Mouse (Mus musculus) liver, postnatal 0 days (tissue): ENCODE measurements around the gene Susd6. TPM values are rescaled to one million over a fixed set of nuclear protein-coding genes. Genes with fewer than 3 reads are reported as not detected.

ENCODE experiments used
- ATAC-seq: fragments of 200-750 bp; cut with Nextera tagmentation; 2 replicates; pipeline ENCODE4 v1.8.0; 2017; ENCODE audit warnings: mild to moderate bottlenecking, moderate library complexity
- DNase-seq: peaks from one replicate; pipeline ENCODE4 v3.0.0-alpha.2; 2016
- H3K27ac ChIP-seq: fragments of 300-500 bp; sonication (generic); 2 replicates; pipeline ENCODE4 v1.5.1; 2014; ENCODE audit warnings: antibody characterized with exemption, moderate library complexity, mild to moderate bottlenecking, low read depth
- H3K27me3 ChIP-seq: fragments of 300-500 bp; sonication (generic); 2 replicates; pipeline ENCODE4 v1.6.1; 2014; ENCODE audit warnings: low read length, control low read depth, mixed read lengths; ENCODE audit not compliant: insufficient read depth
- H3K36me3 ChIP-seq: fragments of 300-500 bp; sonication (generic); replicated peaks from 2 replicates; pipeline ENCODE4 v1.6.1; 2014; ENCODE audit warnings: mild to moderate bottlenecking, control low read depth, low read length, moderate library complexity, mixed read lengths; ENCODE audit not compliant: insufficient read depth
- H3K4me1 ChIP-seq: fragments of 300-500 bp; sonication (generic); 2 replicates; pipeline ENCODE4 v1.6.1; 2014; ENCODE audit warnings: antibody characterized with exemption, mild to moderate bottlenecking, control low read depth; ENCODE audit not compliant: insufficient read depth
- H3K4me2 ChIP-seq: fragments of 300-500 bp; sonication (generic); 2 replicates; pipeline ENCODE4 v1.6.1; 2014; ENCODE audit warnings: low read depth, mild to moderate bottlenecking, low read length, moderate library complexity, mixed read lengths
- H3K4me3 ChIP-seq: fragments of 300-500 bp; sonication (generic); 2 replicates; pipeline ENCODE4 v1.5.1; 2014; ENCODE audit warnings: low read depth, low read length
- H3K9ac ChIP-seq: fragments of 300-500 bp; sonication (generic); replicated peaks from 2 replicates; pipeline ENCODE4 v1.6.1; 2014; ENCODE audit warnings: mild to moderate bottlenecking, moderate library complexity
- H3K9me3 ChIP-seq: fragments of 300-500 bp; sonication (generic); 2 replicates; pipeline ENCODE4 v1.6.1; 2016; ENCODE audit warnings: mild to moderate bottlenecking, control low read depth, low read length, mixed read lengths
- CTCF ChIP-seq: sonication (generic); IDR thresholded peaks from 2 replicates; pipeline ENCODE4 v1.5.1; 2016; ENCODE audit warnings: antibody characterized with exemption, low read depth
- EP300 ChIP-seq: IDR thresholded peaks from 2 replicates; pipeline ENCODE4 v1.6.1; 2016; ENCODE audit warnings: antibody characterized with exemption, low read depth, mild to moderate bottlenecking
- WGBS: fragments of 180-500 bp; shearing (Covaris S2); extraction: QIAGEN DNeasy Blood & Tissue Kit; methylation state at CpG from one replicate; pipeline ENCODE4 v1.1.7; 2014; ENCODE audit not compliant: insufficient replicate concordance; 5-methylcytosine and 5-hydroxymethylcytosine counted together
- polyA plus RNA-seq: library from polyadenylated mRNA; unstranded; fragments of >200 nt; fragmentation: Nextera tagmentation; extraction: Ambion mirVana; gene quantifications from 2 replicates; pipeline ENCODE4 v1.2.1, GENCODE M21; 2015

Gene Susd6
- polyA plus RNA-seq, 1 experiment from 2014 or later, result 10.8 TPM

GRCm38 (mm10) chr12:80794935-80795785 lies 4.8 kb downstream of the Susd6 start:
- Histone ChIP-seq H3K27ac (no peak overlapping the region), H3K4me3 (no peak overlapping the region), H3K9me3 (no peaks in the 10 kb centered on the region), H3K9ac (no peak overlapping the region), H3K4me1 (peaks cover 43% of the 10 kb centered on the region), H3K4me2 (no peak overlapping the region), H3K27me3 (no peaks in the 10 kb centered on the region), H3K36me3 (0 out of 2 replicates have a peak, but pooled peaks cover 8% of the 10 kb centered on the region)
- TF ChIP-seq CTCF (no peak), EP300 (no peak)
- 39% methylated on average over 2 of the region's 2 CpGs for WGBS
- ATAC-seq (no peak), DNase-seq (no peak)

DNA sequence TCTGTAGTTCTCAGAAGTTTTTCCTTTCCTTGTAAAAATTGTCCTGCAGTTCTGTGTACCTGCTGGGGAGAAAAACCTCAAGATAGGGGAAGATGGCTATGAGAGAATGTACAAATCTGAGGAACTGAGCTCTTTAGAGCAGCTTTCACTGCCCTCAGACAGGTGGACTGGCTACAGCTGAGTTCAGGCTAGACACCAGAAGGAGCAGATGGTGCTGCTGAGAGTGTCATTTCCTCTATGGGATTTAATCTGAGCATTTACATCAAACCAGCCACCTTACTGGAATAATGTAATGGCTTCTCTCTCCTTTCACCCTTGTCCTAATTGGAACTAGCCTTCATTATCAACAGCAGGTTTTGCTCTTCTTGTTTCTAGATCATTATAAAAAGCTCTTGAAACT lies 8.0 kb downstream of the Susd6 start:
- Histone ChIP-seq H3K4me3 (no peak overlapping the region), H3K4me2 (no peak overlapping the region), H3K4me1 (peaks cover 39% of the 10 kb centered on the region), H3K9ac (no peak overlapping the region), H3K9me3 (no peaks in the 10 kb centered on the region), H3K36me3 (0 out of 2 replicates have a peak, but pooled peaks cover 5% of the 10 kb centered on the region), H3K27ac (no peak overlapping the region), H3K27me3 (no peaks in the 10 kb centered on the region)
- ATAC-seq (no peak), DNase-seq (no peak)
- TF ChIP-seq EP300 (no peak), CTCF (no peak)

- peaks cover 34% of the 10 kb centered on the region for H3K4me1 ChIP-seq
- H3K4me2 ChIP-seq, result no peak overlapping the region
- 0 out of 2 replicates have a peak, but pooled peaks cover 2% of the 10 kb centered on the region for H3K36me3 ChIP-seq
- H3K27me3 ChIP-seq, result no peaks in the 10 kb centered on the region
- H3K27ac ChIP-seq, result no peak overlapping the region
- TF ChIP-seq CTCF (no peak), EP300 (no peak)
- no peak overlapping the region for H3K4me3 ChIP-seq
- WGBS, result 84% methylated on average over 3 of the region's 3 CpGs
- no peaks in the 10 kb centered on the region for H3K9me3 ChIP-seq
- no peak overlapping the region for H3K9ac ChIP-seq
- ATAC-seq (no peak), DNase-seq (no peak)
Observed at GRCm38 (mm10) chr12:80800156-80800555, 9.8 kb downstream of the Susd6 start.

GRCm38 (mm10) chr12:80801443-80801842 lies 11.1 kb downstream of the Susd6 start:
- H3K27ac ChIP-seq, result no peak overlapping the region
- peaks cover 31% of the 10 kb centered on the region for H3K4me1 ChIP-seq
- 97% methylated on average over 1 of the region's 1 CpGs for WGBS
- ATAC-seq (no peak), DNase-seq (no peak)
- no peaks in the 10 kb centered on the region for H3K36me3 ChIP-seq
- no peak overlapping the region for H3K4me2 ChIP-seq
- TF ChIP-seq EP300 (no peak), CTCF (peak; percentile 54)
- H3K9ac ChIP-seq, result no peak overlapping the region
- no peaks in the 10 kb centered on the region for H3K9me3 ChIP-seq
- H3K4me3 ChIP-seq, result no peak overlapping the region
- H3K27me3 ChIP-seq, result no peaks in the 10 kb centered on the region

DNA sequence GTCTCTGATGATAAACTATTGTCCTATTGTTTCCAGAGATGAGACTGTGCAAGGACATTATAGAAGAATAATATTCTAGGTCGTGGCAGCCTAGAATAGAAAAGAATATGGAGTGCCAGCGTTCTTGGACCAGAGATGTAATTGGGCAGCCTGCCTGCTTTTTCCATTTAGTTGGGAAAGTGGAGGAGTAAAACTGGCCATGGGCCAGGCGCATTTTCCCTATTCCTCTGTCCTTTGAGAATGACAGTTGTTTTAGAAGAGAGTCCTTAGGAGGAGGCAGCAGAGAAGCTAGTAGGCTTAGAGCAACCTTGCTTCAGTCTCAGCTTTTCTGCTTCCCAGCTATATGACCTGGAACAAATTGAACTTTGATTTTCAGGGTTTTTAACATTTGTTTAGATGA lies 13.6 kb downstream of the Susd6 start:
- 65% methylated on average over 3 of the region's 3 CpGs for whole genome bisulfite sequencing
- Histone ChIP-seq H3K9me3 (no peaks in the 10 kb centered on the region), H3K4me2 (no peak overlapping the region), H3K4me1 (peaks cover 41% of the 10 kb centered on the region), H3K9ac (no peak overlapping the region), H3K27me3 (no peaks in the 10 kb centered on the region), H3K27ac (0 out of 2 replicates have a peak overlapping the region, but pooled peaks have one; percentile 2), H3K4me3 (no peak overlapping the region), H3K36me3 (no peaks in the 10 kb centered on the region)
- DNase-seq, result peak; percentile 47
- no peak for ATAC-seq
- no peak for TF ChIP-seq EP300
- no peak for TF ChIP-seq CTCF

DNA sequence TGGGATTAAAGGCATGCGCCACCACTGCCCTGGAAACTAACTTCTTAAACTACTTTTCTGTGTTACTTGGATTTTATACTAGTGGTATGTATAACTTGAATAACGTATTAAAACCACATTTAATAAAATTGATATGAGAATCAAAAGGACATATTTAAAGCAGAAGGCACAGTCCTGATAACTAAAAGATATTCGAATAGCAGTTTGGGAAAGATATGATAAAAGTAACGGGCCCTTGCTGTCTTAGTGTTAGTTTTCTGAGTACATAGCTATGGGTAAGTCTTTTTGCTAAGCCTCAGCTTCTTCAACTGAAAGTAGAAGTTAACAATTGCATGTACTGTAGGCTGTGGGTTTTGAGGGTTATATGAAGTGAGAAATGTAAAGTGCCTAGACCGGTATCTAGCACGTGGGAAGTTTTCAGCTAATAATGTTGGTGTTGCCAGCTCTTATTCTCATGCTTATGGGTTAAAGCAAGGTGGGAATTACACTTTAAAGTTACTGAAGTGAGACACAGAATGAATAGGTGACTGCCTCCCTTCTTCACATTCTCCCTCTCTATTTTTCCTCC lies 14.6 kb downstream of the Susd6 start:
- no peak overlapping the region for H3K27ac ChIP-seq
- no peaks in the 10 kb centered on the region for H3K27me3 ChIP-seq
- no peaks in the 10 kb centered on the region for H3K36me3 ChIP-seq
- no peak overlapping the region for H3K4me2 ChIP-seq
- ATAC-seq (no peak), DNase-seq (no peak)
- H3K4me1 ChIP-seq, result peaks cover 42% of the 10 kb centered on the region
- no peak overlapping the region for H3K9ac ChIP-seq
- WGBS, result 55% methylated on average over 6 of the region's 6 CpGs
- H3K9me3 ChIP-seq, result no peaks in the 10 kb centered on the region
- H3K4me3 ChIP-seq, result no peak overlapping the region
- peak; percentile 64 for TF ChIP-seq EP300
- no peak for TF ChIP-seq CTCF
